Mouse (Mus musculus) thymus, adult 2 months (tissue): ENCODE results near the gene Atp5h.

ENCODE experiments used
- CTCF ChIP-seq: fragments of 200-500 bp; IDR thresholded peaks from 2 replicates; pipeline ENCODE4 v1.5.1; 2012; ENCODE audit warnings: mild to moderate bottlenecking, control low read depth, low read length, moderate library complexity, borderline replicate concordance; ENCODE audit not compliant: control insufficient read depth, poor library complexity, insufficient read depth; ENCODE audit errors: extremely low read depth
- POLR2A ChIP-seq: fragments of 200-500 bp; IDR thresholded peaks from 2 replicates; pipeline ENCODE4 v1.6.1; 2012; ENCODE audit warnings: mild to moderate bottlenecking, low read length, control low read depth, moderate library complexity; ENCODE audit not compliant: control insufficient read depth, poor library complexity, insufficient read depth; ENCODE audit errors: extremely low read depth

DNA sequence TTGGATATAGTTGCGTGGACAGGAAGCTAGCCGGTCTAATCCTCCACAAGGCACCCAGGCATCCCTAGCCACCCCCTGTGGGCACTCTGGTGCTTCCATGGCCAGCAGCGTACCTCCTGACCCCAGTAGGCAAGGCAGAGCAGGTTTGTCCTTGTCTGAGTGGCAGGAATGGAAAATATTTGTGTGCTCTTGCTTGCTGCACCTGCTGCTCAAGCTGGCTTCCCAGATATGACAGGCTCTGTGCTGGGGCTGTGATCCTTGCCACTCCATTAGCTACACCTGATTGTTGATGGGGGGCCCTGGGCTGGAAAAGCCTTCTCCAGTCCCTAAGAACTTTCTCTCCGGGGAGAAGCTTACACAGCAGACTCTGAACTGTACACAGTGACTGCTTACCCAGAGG is 33.5 kb upstream of the Atp5h start:
- TF ChIP-seq CTCF (0 out of 2 replicates have a peak, but pooled peaks have one; percentile 33), POLR2A (no peak)
